In genomic region chr7:131970255-131970654, GRCm38 (mm10) we compare ENCODE assay signal across 20 mouse cellular contexts. TPM values are rescaled to one million over a fixed set of nuclear protein-coding genes. Genes with fewer than 3 reads are reported as not detected.
DNase-seq lines count a peak whose midpoint lies in the region; ATAC-seq lines count a peak whose summit lies in the region.
"Had no signal": no experiment of that assay in that cellular context is flagged by ENCODE, and none has a peak within 500 bp of the region (broad histone marks: within the 10 kb centered on the region; RNA-seq: fewer than 3 reads in every experiment).

No protein-coding gene starts in this region.

- H3K4me1 ChIP-seq in hindbrain, embryonic 15.5 days (replicated peaks): peaks cover 44% of the 10 kb centered on the region
- peaks cover 10% of the 10 kb centered on the region; the same call in 1 of the 2 replicates for H3K4me1 ChIP-seq in hindbrain, embryonic 11.5 days (replicated peaks; ENCODE audit: control insufficient read depth, insufficient read depth, low read length)
- peaks cover 21% of the 10 kb centered on the region for H3K4me1 ChIP-seq in hindbrain, embryonic 16.5 days (ENCODE audit: control insufficient read depth, insufficient read depth, low read depth, low read length)
- H3K4me1 ChIP-seq: megakaryocyte, embryonic 14.5 days had no signal

- H3K4me3 ChIP-seq in hindbrain, embryonic 15.5 days: peak overlapping the region; percentile 68
- no peak overlapping the region for H3K4me3 ChIP-seq in hindbrain, embryonic 11.5 days (ENCODE audit: low read depth, low read length)
- H3K4me3 ChIP-seq in hindbrain, embryonic 16.5 days (ENCODE audit: low read length): peak overlapping the region; percentile 25
- H3K4me3 ChIP-seq: embryonic facial prominence, embryonic 10.5 days; erythroblast, embryonic 14.5 days; megakaryocyte, embryonic 14.5 days had no signal

- no peak for ATAC-seq in hindbrain, embryonic 15.5 days (ENCODE audit: low FRiP score, low read depth)
- ATAC-seq in hindbrain, embryonic 11.5 days (ENCODE audit: low FRiP score): no peak
- ATAC-seq in hindbrain, embryonic 16.5 days: no peak
- ATAC-seq: intestine, postnatal 0 days; lung, postnatal 0 days had no signal

- no peaks in the 10 kb centered on the region for H3K9me3 ChIP-seq in hindbrain, embryonic 15.5 days
- no peaks in the 10 kb centered on the region for H3K9me3 ChIP-seq in hindbrain, embryonic 11.5 days (ENCODE audit: control insufficient read depth, low read length)
- H3K9me3 ChIP-seq in hindbrain, embryonic 16.5 days (ENCODE audit: control insufficient read depth, low read length): no peaks in the 10 kb centered on the region
- H3K9me3 ChIP-seq: embryonic facial prominence, embryonic 10.5 days had no signal

- H3K27me3 ChIP-seq in hindbrain, embryonic 15.5 days: no peaks in the 10 kb centered on the region
- peaks cover 32% of the 10 kb centered on the region for H3K27me3 ChIP-seq in hindbrain, embryonic 11.5 days (ENCODE audit: control insufficient read depth, insufficient read depth, low read length)
- peaks cover 11% of the 10 kb centered on the region for H3K27me3 ChIP-seq in hindbrain, embryonic 16.5 days (replicated peaks; ENCODE audit: control insufficient read depth, insufficient read depth, low read length)

- H3K27ac ChIP-seq in hindbrain, embryonic 15.5 days (replicated peaks): no peak overlapping the region
- no peak overlapping the region for H3K27ac ChIP-seq in hindbrain, embryonic 11.5 days (ENCODE audit: low read depth, low read length)
- no peak overlapping the region for H3K27ac ChIP-seq in hindbrain, embryonic 16.5 days (ENCODE audit: low read depth, low read length)
- H3K27ac ChIP-seq: embryonic facial prominence, embryonic 10.5 days; liver, embryonic 14.5 days; stomach, postnatal 0 days had no signal

- no peaks in the 10 kb centered on the region for H3K36me3 ChIP-seq in hindbrain, embryonic 15.5 days
- H3K36me3 ChIP-seq in hindbrain, embryonic 11.5 days (ENCODE audit: control insufficient read depth, insufficient read depth, low read length): no peaks in the 10 kb centered on the region
- no peaks in the 10 kb centered on the region for H3K36me3 ChIP-seq in hindbrain, embryonic 16.5 days (ENCODE audit: control insufficient read depth, insufficient read depth, low read length)
- H3K36me3 ChIP-seq: embryonic facial prominence, embryonic 10.5 days had no signal

- WGBS in hindbrain, embryonic 15.5 days: 50% methylated on average over 3 of the region's 3 CpGs
- 61% methylated on average over 3 of the region's 3 CpGs for WGBS in hindbrain, embryonic 11.5 days
- WGBS in hindbrain, embryonic 16.5 days: 69% methylated on average over 3 of the region's 3 CpGs

- no peak overlapping the region for H3K9ac ChIP-seq in hindbrain, embryonic 15.5 days
- H3K9ac ChIP-seq in hindbrain, embryonic 11.5 days (ENCODE audit: low read depth, low read length): no peak overlapping the region
- no peak overlapping the region for H3K9ac ChIP-seq in hindbrain, embryonic 16.5 days (ENCODE audit: low read depth, low read length)
- H3K9ac ChIP-seq: liver, embryonic 14.5 days had no signal

- no peak for DNase-seq in hindbrain, embryonic 11.5 days (ENCODE audit: low spot score)
- peak; percentile 41 for DNase-seq in right cerebral cortex, postnatal 14 days
- no peak for DNase-seq in right cerebral cortex, adult 18-20 months
- no peak for DNase-seq in c-Kit-positive CD71-positive TER-119-positive erythroid progenitor cells, embryonic 14.5 days (ENCODE audit: low spot score)
- DNase-seq in kidney, postnatal 14 days: no peak
- DNase-seq: adrenal gland, adult 8-10 months; heart, postnatal 14 days; kidney, postnatal 10 days; thymus, postnatal 14 days had no signal

- peak overlapping the region; percentile 78 for H3K4me2 ChIP-seq in hindbrain, embryonic 15.5 days
- no peak overlapping the region for H3K4me2 ChIP-seq in hindbrain, embryonic 11.5 days (replicated peaks; ENCODE audit: low read depth, low read length)
- H3K4me2 ChIP-seq in hindbrain, embryonic 16.5 days (ENCODE audit: low read length): peak overlapping the region; percentile 72

RNA-seq across cellular contexts. Expression of gene Gpr26, which starts 4.0 kb away (rescaled TPM):
- polyA plus RNA-seq in hindbrain, embryonic 15.5 days (2015; fragmentation: Nextera tagmentation; extraction: Ambion mirVana): 2.6 and 2.8 TPM in 2 replicates
- polyA plus RNA-seq in hindbrain, embryonic 11.5 days (2014; fragmentation: Nextera tagmentation; extraction: Ambion mirVana): 0.10 and 0.14 TPM in 2 replicates
- polyA plus RNA-seq in hindbrain, embryonic 16.5 days (2015; fragmentation: Nextera tagmentation; extraction: Ambion mirVana): 2.2 and 2.5 TPM in 2 replicates
- polyA plus RNA-seq: embryonic facial prominence, embryonic 10.5 days; erythroblast, embryonic 14.5 days; intestine, postnatal 0 days; limb, embryonic 11.5 days; liver, embryonic 14.5 days; lung, postnatal 0 days; spleen, adult 2 months; stomach, postnatal 0 days had no signal
